Mouse (Mus musculus): ENCODE measurements around the gene Adcy5. TPM values are rescaled to one million over a fixed set of nuclear protein-coding genes. Genes with fewer than 3 reads are reported as not detected.
A peak's percentile ranks its signal among the peaks of the same experiment; 100 is the strongest.

Adcy5 gene
- polyA plus RNA-seq, 1 experiment from 2014 or later = 0.42 TPM

DNA sequence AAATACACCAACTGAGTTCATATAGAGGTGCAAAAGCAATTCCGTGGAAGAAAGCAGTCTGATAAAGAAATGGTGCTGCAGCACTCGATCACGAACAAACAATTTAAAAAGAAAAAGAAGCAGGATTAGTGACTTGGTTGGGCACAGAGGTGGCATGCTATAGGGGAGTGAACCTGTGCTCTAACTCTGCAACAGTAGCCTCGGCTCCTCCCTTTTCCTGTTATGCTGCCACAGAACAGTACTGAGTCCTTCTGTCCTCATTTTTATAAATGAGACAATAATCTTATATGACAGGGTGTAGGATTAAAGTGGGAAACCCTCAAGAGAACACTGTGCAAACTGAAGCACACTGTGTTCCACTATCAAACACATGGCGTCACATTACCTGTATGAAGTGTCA is 162.8 kb downstream of the Adcy5 start:
- Histone ChIP-seq H3K9ac (ENCODE audit: low read depth, low read length) (no peak overlapping the region), H3K4me2 (replicated peaks; ENCODE audit: low read depth, low read length) (no peak overlapping the region), H3K27ac (ENCODE audit: low read depth, low read length) (no peak overlapping the region), H3K9me3 (ENCODE audit: control insufficient read depth, low read length) (no peaks in the 10 kb centered on the region), H3K36me3 (ENCODE audit: control insufficient read depth, insufficient read depth, low read length) (peaks cover 7% of the 10 kb centered on the region), H3K4me1 (ENCODE audit: control insufficient read depth, insufficient read depth, low read length) (no peaks in the 10 kb centered on the region), H3K27me3 (ENCODE audit: control insufficient read depth, insufficient read depth, low read length) (no peaks in the 10 kb centered on the region), H3K4me3 (ENCODE audit: low read length) (no peak overlapping the region)
- ATAC-seq (ENCODE audit: low FRiP score, low TSS enrichment) = no peak
- 86% methylated on average over 5 of the region's 5 CpGs for WGBS

DNA sequence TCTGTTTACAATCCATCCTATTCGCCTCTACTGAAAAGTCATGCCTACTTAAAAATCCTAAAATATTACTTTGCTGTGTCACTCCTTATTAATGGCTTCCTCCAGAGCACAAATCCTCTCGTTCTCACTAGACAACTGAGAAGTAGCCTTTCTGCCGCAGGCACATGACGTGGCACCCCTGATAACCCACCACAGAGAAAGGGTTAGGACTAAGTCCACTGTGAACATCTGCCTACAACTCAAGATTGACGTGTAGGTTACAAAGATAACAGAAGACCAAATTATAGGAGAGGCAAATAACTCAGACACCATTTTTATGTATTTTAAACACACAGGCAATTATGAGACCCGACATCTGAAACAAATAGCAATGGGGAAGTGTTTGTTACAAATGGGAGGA is 163.7 kb downstream of the Adcy5 start:
- ATAC-seq (ENCODE audit: low FRiP score, low TSS enrichment) = no peak
- Histone ChIP-seq H3K27ac (ENCODE audit: low read depth, low read length) (no peak overlapping the region), H3K4me2 (replicated peaks; ENCODE audit: low read depth, low read length) (no peak overlapping the region), H3K4me3 (ENCODE audit: low read length) (no peak overlapping the region), H3K4me1 (ENCODE audit: control insufficient read depth, insufficient read depth, low read length) (no peaks in the 10 kb centered on the region), H3K27me3 (ENCODE audit: control insufficient read depth, insufficient read depth, low read length) (no peaks in the 10 kb centered on the region), H3K9ac (ENCODE audit: low read depth, low read length) (no peak overlapping the region), H3K9me3 (ENCODE audit: control insufficient read depth, low read length) (no peaks in the 10 kb centered on the region), H3K36me3 (ENCODE audit: control insufficient read depth, insufficient read depth, low read length) (peaks cover 2% of the 10 kb centered on the region; the same call in 1 of the 2 replicates)
- 61% methylated on average over 6 of the region's 6 CpGs for WGBS

DNA sequence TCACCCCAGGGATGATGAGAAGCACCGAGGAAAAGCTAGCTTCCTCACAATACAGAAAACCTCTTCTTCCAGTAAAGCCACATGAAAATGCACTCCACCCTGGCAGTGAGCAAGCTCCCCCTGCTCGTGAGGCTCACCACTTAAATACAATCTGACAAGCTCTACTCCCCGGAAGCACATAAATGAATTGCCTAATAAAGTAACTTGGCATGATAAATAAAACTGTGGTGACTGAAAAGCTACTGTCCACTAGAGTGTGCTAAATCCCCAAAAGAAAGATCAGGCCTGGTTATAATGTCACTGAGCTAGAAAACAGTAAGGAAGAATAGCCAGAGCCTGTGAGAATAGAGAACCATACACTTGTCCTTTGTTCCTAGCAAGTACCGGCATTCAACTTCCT is 164.7 kb downstream of the Adcy5 start:
- Histone ChIP-seq H3K9me3 (ENCODE audit: control insufficient read depth, low read length) (no peaks in the 10 kb centered on the region), H3K4me2 (replicated peaks; ENCODE audit: low read depth, low read length) (no peak overlapping the region), H3K27me3 (ENCODE audit: control insufficient read depth, insufficient read depth, low read length) (no peaks in the 10 kb centered on the region), H3K36me3 (ENCODE audit: control insufficient read depth, insufficient read depth, low read length) (no peaks in the 10 kb centered on the region), H3K27ac (ENCODE audit: low read depth, low read length) (no peak overlapping the region), H3K9ac (ENCODE audit: low read depth, low read length) (no peak overlapping the region), H3K4me3 (ENCODE audit: low read length) (no peak overlapping the region), H3K4me1 (ENCODE audit: control insufficient read depth, insufficient read depth, low read length) (no peaks in the 10 kb centered on the region)
- 34% methylated on average over 4 of the region's 4 CpGs for WGBS
- ATAC-seq (ENCODE audit: low FRiP score, low TSS enrichment) = 0 out of 2 replicates have a peak, but pooled peaks have one; percentile 43

- Histone ChIP-seq H3K36me3 (ENCODE audit: control insufficient read depth, insufficient read depth, low read length) (no peaks in the 10 kb centered on the region), H3K9me3 (ENCODE audit: control insufficient read depth, low read length) (no peaks in the 10 kb centered on the region), H3K27ac (ENCODE audit: low read depth, low read length) (no peak overlapping the region), H3K9ac (ENCODE audit: low read depth, low read length) (no peak overlapping the region), H3K4me3 (ENCODE audit: low read length) (no peak overlapping the region), H3K4me2 (replicated peaks; ENCODE audit: low read depth, low read length) (no peak overlapping the region), H3K4me1 (ENCODE audit: control insufficient read depth, insufficient read depth, low read length) (no peaks in the 10 kb centered on the region), H3K27me3 (ENCODE audit: control insufficient read depth, insufficient read depth, low read length) (no peaks in the 10 kb centered on the region)
- no peak for ATAC-seq (ENCODE audit: low FRiP score, low TSS enrichment)
- 78% methylated on average over 2 of the region's 2 CpGs for WGBS
These were observed 165.1 kb downstream of the Adcy5 start for GRCm38 (mm10) chr16:35319773-35320172.

GRCm38 (mm10) chr16:35330451-35330850 is 175.8 kb downstream of the Adcy5 start:
- Histone ChIP-seq H3K9me3 (ENCODE audit: control insufficient read depth, low read length) (no peaks in the 10 kb centered on the region), H3K4me1 (ENCODE audit: control insufficient read depth, insufficient read depth, low read length) (no peaks in the 10 kb centered on the region), H3K4me2 (replicated peaks; ENCODE audit: low read depth, low read length) (no peak overlapping the region), H3K9ac (ENCODE audit: low read depth, low read length) (no peak overlapping the region), H3K36me3 (ENCODE audit: control insufficient read depth, insufficient read depth, low read length) (no peaks in the 10 kb centered on the region; the same call in 1 of the 2 replicates), H3K27me3 (ENCODE audit: control insufficient read depth, insufficient read depth, low read length) (no peaks in the 10 kb centered on the region), H3K4me3 (ENCODE audit: low read length) (no peak overlapping the region), H3K27ac (ENCODE audit: low read depth, low read length) (no peak overlapping the region)
- WGBS = 55% methylated on average over 1 of the region's 1 CpGs
- no peak for ATAC-seq (ENCODE audit: low FRiP score, low TSS enrichment)

Other genes with a start within 250 kb of the Adcy5 start
- 51.4 and 73.9 TPM in 2 replicates for gene Hacd2, start 132.4 kb upstream of the Adcy5 start, polyA plus RNA-seq (2014; fragmentation: Nextera tagmentation; extraction: Ambion mirVana)
- gene Sec22a, start 209.0 kb downstream of the Adcy5 start, polyA plus RNA-seq (2014; fragmentation: Nextera tagmentation; extraction: Ambion mirVana) = 52.8 and 54.6 TPM in 2 replicates

Measured in kidney, embryonic 14.5 days (tissue).